Mouse (Mus musculus) liver, adult 2 months (tissue): ENCODE results near the gene Brms1l.

Source experiments
- CTCF ChIP-seq: fragments of 200-500 bp; IDR thresholded peaks from 2 replicates; pipeline ENCODE4 v1.5.1; 2011; ENCODE audit warnings: low read depth, low read length, control low read depth
- POLR2A ChIP-seq: fragments of 200-500 bp; IDR thresholded peaks from 2 replicates; pipeline ENCODE4 v1.6.1; 2011; ENCODE audit warnings: low read length, control low read depth; ENCODE audit not compliant: insufficient read depth; ENCODE audit errors: extremely low read depth

- 0 out of 2 replicates have a peak, but pooled peaks have one; percentile 3 for TF ChIP-seq CTCF
- no peak for TF ChIP-seq POLR2A
Observed at GRCm38 (mm10) chr12:55820661-55821314, 15.3 kb upstream of the Brms1l start, which contains the start of gene Ralgapa1.
